Mouse (Mus musculus) gastrocnemius, postnatal 36 days (tissue): ENCODE data around the gene Ism1. TPM values are rescaled to one million over a fixed set of nuclear protein-coding genes. Genes with fewer than 3 reads are reported as not detected.

Experiments used
- DNase-seq, 2 experiments: peaks; one replicate each; pipeline ENCODE4 v3.0.0; 2022
- intact Hi-C: fragments of 180-260 bp; cut with DNase I; formaldehyde crosslinking; loops from one replicate; pipeline ENCODE4 v1.15.1; 2025
- total RNA-seq, 2 experiments: library from RNA; stranded (reverse); gene quantifications; 2 replicates each; pipeline ENCODE4 v1.2.3; 2021

Ism1 gene
- total RNA-seq, 2 experiments from 2014 or later = 0.74 TPM

GRCm38 (mm10) chr2:139711640-139712039, 33.7 kb downstream of the Ism1 start:
- intact Hi-C loops = loop anchor here (2.0 kb wide), 1 partner anchor 57 kb away; no protein-coding TSS in a partner anchor
- DNase-seq = no peak

DNA sequence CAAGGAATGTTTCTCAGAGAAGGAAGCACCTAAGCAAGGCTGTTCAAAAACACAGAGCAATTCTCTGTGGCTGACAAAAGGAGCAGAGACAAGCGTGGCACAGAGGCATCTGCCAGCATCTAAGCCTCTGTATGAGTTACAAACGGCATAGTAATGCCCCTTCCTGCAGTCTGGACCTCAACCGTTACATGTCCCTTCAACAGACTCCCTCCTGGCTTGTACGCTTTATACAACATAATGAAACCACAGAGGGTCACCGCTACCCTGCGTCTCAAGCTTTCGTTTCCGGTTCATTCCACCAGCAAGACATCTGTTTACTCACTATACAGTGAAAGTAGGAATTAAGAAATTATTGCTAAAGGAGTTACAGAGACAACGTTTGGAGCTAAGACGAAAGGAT, 34.1 kb downstream of the Ism1 start:
- intact Hi-C loops = loop anchor here (2.0 kb wide), 1 partner anchor 57 kb away; no protein-coding TSS in a partner anchor
- DNase-seq = no peak

DNA sequence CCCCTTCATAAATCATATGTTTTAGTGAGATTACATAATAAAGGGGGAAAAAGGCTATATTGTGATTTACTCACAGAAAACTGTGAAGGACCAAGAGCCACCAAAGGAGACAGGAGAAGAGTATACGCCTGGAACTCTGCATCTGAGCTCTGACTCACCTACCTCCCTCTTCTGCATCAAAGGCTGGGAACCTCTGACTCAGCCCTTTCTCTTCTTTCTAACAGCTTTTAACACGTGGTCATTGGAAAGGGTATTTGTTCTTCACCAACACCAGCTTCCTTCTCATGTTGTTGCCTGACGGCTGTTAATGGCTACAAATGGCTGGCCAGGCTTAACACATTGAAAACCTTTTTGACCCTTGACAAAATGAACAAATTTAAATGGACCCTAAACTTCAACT, 36.2 kb downstream of the Ism1 start:
- intact Hi-C loops = no loop called here
- DNase-seq = no peak

GRCm38 (mm10) chr2:139717772-139718171, 39.8 kb downstream of the Ism1 start:
- DNase-seq = no peak
- intact Hi-C loops = no loop called here

GRCm38 (mm10) chr2:139722700-139723099, 44.7 kb downstream of the Ism1 start:
- intact Hi-C loops = loop anchor here (2.0 kb wide), 1 partner anchor 132 kb away; no protein-coding TSS in a partner anchor
- DNase-seq = peak; percentile 21 to 28

GRCm38 (mm10) chr2:139723304-139723703, 45.3 kb downstream of the Ism1 start:
- DNase-seq = no peak
- intact Hi-C loops = loop anchor here (2.0 kb wide), 1 partner anchor 133 kb away; no protein-coding TSS in a partner anchor

DNA sequence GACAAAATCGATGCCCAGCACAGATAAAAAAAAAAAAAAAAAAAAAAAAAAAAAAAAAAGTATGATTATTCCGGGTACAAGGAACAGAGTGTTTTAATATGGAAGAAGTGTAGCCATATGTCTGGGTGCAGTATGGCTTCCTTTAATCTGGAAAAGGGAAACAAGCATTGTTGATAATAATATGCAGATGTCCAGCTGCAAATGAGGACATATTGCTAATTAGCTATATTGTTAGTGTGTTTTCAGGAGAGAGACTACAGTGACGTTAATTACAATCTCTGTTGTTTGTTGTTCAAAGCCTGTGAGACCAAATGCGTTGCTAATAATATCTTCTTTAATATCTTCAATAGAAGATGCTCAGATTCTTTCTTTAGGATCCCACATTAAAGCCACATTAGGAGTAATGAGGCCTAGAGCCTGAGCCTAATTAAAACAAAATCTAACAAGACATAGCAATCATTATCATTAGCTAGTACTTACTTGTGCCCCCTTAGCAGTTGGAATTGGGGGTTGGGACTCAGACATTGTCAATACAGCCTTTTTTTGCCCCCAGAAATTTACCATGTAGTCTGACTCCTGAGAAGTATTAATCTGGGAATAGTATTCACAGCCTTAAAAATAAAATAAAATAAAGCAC, 46.3 kb downstream of the Ism1 start:
- DNase-seq = no peak
- intact Hi-C loops = no loop called here

DNA sequence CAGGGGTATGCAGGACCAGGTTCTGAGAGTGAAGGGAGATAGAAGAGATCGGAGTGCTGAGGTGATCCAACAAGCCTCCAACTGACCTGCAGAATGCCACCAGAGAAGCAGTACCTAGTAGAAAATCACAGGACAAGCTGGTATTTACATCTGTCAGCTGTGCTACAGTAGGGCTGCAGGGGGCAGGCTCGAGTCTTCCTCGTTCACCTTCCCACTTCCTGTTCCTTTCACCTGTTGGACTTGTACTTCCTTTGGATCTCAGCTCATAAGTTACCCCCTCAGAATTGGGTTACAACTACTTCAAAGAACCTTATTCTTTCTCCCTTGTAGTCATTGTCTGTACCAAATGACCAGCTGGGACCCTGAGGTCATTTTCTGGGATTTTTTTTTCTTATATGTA, 47.4 kb downstream of the Ism1 start:
- intact Hi-C loops = no loop called here

GRCm38 (mm10) chr2:139728060-139728459, 50.1 kb downstream of the Ism1 start:
- intact Hi-C loops = no loop called here
- DNase-seq = no peak

More for the DNA sequence above, 47.4 kb downstream of the Ism1 start:
- no peak for DNase-seq

GRCm38 (mm10) chr2:139729377-139729776, 51.4 kb downstream of the Ism1 start:
- intact Hi-C loops = no loop called here
- no peak for DNase-seq

- no peak for DNase-seq
- intact Hi-C loops = no loop called here
Observed at GRCm38 (mm10) chr2:139742381-139742780, 64.4 kb downstream of the Ism1 start.

DNA sequence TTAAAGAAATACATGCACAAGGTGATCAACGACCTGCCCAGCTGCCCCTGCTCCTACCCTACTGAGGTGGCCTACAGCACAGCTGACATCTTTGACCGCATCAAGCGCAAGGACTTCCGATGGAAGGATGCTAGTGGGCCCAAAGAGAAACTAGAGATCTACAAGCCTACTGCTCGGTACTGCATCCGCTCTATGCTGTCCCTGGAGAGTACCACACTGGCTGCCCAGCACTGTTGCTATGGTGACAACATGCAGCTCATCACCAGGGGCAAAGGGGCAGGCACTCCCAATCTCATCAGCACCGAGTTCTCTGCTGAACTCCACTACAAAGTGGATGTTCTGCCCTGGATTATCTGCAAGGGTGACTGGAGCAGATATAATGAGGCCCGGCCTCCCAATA, 79.0 kb downstream of the Ism1 start:
- intact Hi-C loops = no loop called here
- no peak for DNase-seq

DNA sequence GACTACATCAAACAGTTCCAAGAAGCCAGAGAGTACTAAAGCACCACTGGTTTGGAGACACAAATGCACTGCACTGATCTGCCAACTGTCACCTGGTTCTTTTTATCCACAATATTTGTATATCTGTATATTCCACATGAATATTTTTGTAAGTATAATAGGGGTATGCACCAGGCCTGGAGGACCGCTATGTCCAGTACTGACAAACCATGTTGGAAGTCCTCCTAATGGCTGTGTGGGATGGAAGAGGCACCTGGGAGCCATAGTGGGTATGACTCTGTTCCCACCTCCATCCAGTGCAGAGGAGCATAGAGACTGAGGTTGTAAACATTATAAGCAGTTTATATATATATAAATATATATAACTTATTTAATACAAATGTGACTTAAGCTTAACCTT, 79.5 kb downstream of the Ism1 start:
- intact Hi-C loops = no loop called here
- no peak for DNase-seq

DNA sequence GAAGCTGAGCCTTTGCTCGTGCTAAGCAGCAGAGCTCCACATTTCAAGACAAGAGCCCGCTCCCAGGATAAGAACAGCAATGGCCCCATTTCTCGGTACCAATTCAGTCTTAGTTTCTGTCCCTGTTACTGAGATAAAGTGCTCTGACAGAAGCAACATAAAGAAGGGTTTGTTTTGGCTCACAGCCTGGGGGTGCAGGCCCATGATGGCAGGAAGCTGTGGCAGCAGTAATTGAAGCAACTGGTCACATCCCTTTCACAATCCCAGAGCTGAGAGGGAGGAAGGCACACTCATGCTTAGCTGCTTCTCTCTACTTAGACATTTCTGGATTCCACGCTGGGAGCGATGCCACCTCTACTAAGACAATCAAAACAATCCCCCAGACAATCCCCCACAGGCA, 86.4 kb downstream of the Ism1 start:
- intact Hi-C loops = no loop called here
- DNase-seq = no peak

DNA sequence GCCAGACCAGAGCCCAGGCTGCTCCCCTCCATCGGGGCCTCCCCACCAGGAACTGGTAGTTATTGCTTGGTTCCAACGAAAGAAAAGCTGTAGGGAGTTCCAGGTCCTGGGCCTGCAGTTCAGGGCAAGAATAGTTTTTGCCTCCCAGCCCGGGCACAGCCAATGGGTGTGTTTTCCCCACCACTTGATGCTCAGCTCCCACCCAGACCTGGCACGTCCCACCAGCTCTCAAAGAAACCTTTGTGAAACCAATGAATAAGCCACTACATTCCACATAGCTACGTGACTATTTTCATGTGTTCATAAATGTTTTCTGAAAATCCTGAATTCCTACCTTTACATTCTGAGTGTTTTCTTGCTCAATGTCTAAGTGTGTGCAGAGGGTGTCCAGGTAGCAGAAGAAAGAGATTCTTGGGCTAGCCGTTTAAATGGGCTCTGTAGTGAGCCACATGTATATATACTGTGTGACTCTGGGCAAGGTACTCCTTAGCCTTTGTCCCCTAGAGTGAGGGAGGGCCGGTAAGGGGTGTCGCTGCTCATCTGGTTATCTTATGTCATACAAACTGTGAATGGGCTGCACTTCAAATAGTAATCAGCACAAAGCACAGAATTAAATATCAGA, 97.1 kb downstream of the Ism1 start:
- no peak for DNase-seq
- intact Hi-C loops = loop anchor here (10.0 kb wide), 1 partner anchor 190 kb away; no protein-coding TSS in a partner anchor

GRCm38 (mm10) chr2:139776644-139777043, 98.7 kb downstream of the Ism1 start:
- intact Hi-C loops = loop anchor here (10.0 kb wide), 1 partner anchor 188 kb away; no protein-coding TSS in a partner anchor
- no peak for DNase-seq

- intact Hi-C loops = loop anchor here (10.0 kb wide), 1 partner anchor 187 kb away; no protein-coding TSS in a partner anchor
- DNase-seq = peak in 1 of 2 experiments; percentile 8
Observed at GRCm38 (mm10) chr2:139778283-139778682, 100.3 kb downstream of the Ism1 start.

- DNase-seq = no peak
- intact Hi-C loops = no loop called here
Observed at GRCm38 (mm10) chr2:139783318-139783850, 105.4 kb downstream of the Ism1 start.

GRCm38 (mm10) chr2:139784465-139784864, 106.5 kb downstream of the Ism1 start:
- DNase-seq = no peak
- intact Hi-C loops = no loop called here

- DNase-seq = no peak
- intact Hi-C loops = no loop called here
Observed at GRCm38 (mm10) chr2:139784946-139785345, 107.0 kb downstream of the Ism1 start.

GRCm38 (mm10) chr2:139788658-139789057, 110.7 kb downstream of the Ism1 start:
- intact Hi-C loops = no loop called here
- DNase-seq = no peak
